Mouse (Mus musculus): Measurements from ENCODE around the gene Irs2.

DNA sequence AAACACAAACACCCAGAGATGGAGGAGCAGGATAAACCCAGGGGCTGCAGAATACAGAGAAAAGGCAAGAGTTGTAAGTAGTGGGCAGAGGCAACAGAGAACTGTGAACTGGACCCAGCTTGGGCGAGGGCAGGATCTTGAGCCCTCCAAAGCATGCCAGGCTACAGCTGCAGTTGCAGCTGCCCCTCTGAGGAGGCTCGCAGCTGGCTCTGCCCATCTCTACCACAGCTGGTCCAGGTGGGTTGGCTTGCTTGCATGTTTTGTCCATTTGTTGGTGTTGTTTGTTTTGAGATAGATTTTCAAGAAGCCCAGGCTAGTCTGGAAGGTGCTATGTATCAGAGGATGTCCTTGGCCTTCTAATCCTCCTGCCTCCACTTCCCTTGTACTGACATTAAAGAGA lies 56.0 kb downstream of the Irs2 start:
- TF ChIP-seq POLR2A (IDR thresholded peaks at IDR 0.05; ENCODE audit: insufficient read depth, low read depth, low read length) (no peak), CTCF (IDR thresholded peaks at IDR 0.05) (no peak)

All from heart, adult 2 months (tissue).